Mouse (Mus musculus) liver, embryonic 15.5 days (tissue): ENCODE results near the gene Bnip3. TPM values are rescaled to one million over a fixed set of nuclear protein-coding genes. Genes with fewer than 3 reads are reported as not detected.

Experiments
- ATAC-seq: fragments of 200-750 bp; cut with Nextera tagmentation; 2 replicates; pipeline ENCODE4 v1.8.0; 2017; ENCODE audit warnings: moderate number of reproducible peaks, mild to moderate bottlenecking, moderate library complexity; ENCODE audit not compliant: insufficient read depth
- H3K27ac ChIP-seq: fragments of 300-500 bp; sonication (generic); replicated peaks from 2 replicates; pipeline ENCODE4 v1.5.1; 2015; ENCODE audit warnings: mild to moderate bottlenecking, inconsistent platforms
- H3K27me3 ChIP-seq: fragments of 300-500 bp; sonication (generic); 2 replicates; pipeline ENCODE4 v1.6.1; 2015; ENCODE audit warnings: mild to moderate bottlenecking, inconsistent platforms
- H3K36me3 ChIP-seq: fragments of 300-500 bp; sonication (generic); replicated peaks from 2 replicates; pipeline ENCODE4 v1.6.1; 2015; ENCODE audit warnings: moderate library complexity, mild to moderate bottlenecking, inconsistent platforms
- H3K4me1 ChIP-seq: fragments of 300-500 bp; sonication (generic); replicated peaks from 2 replicates; pipeline ENCODE4 v1.6.1; 2015; ENCODE audit warnings: inconsistent platforms
- H3K4me2 ChIP-seq: fragments of 300-500 bp; sonication (generic); 2 replicates; pipeline ENCODE4 v1.6.1; 2015; ENCODE audit warnings: moderate library complexity, mild to moderate bottlenecking, inconsistent platforms
- H3K4me3 ChIP-seq: fragments of 300-500 bp; sonication (generic); replicated peaks from 2 replicates; pipeline ENCODE4 v1.5.1; 2015; ENCODE audit warnings: mild to moderate bottlenecking, inconsistent platforms
- H3K9ac ChIP-seq: fragments of 300-500 bp; sonication (generic); 2 replicates; pipeline ENCODE4 v1.6.1; 2015; ENCODE audit warnings: moderate library complexity, mild to moderate bottlenecking, inconsistent platforms
- H3K9me3 ChIP-seq: fragments of 300-500 bp; sonication (generic); replicated peaks from 2 replicates; pipeline ENCODE4 v1.6.1; 2016; ENCODE audit warnings: inconsistent platforms
- WGBS: fragments of 180-500 bp; shearing (Covaris S2); methylation state at CpG from one replicate; pipeline ENCODE4 v1.1.7; 2015; ENCODE audit warnings: mixed read lengths; ENCODE audit not compliant: insufficient replicate concordance; 5-methylcytosine and 5-hydroxymethylcytosine counted together
- polyA plus RNA-seq: library from polyadenylated mRNA; unstranded; fragments of >200 nt; fragmentation: Nextera tagmentation; extraction: Ambion mirVana; gene quantifications from 2 replicates; pipeline ENCODE4 v1.2.1, GENCODE M21; 2015

The Bnip3 gene
- 119 and 126 TPM in 2 replicates for polyA plus RNA-seq

DNA sequence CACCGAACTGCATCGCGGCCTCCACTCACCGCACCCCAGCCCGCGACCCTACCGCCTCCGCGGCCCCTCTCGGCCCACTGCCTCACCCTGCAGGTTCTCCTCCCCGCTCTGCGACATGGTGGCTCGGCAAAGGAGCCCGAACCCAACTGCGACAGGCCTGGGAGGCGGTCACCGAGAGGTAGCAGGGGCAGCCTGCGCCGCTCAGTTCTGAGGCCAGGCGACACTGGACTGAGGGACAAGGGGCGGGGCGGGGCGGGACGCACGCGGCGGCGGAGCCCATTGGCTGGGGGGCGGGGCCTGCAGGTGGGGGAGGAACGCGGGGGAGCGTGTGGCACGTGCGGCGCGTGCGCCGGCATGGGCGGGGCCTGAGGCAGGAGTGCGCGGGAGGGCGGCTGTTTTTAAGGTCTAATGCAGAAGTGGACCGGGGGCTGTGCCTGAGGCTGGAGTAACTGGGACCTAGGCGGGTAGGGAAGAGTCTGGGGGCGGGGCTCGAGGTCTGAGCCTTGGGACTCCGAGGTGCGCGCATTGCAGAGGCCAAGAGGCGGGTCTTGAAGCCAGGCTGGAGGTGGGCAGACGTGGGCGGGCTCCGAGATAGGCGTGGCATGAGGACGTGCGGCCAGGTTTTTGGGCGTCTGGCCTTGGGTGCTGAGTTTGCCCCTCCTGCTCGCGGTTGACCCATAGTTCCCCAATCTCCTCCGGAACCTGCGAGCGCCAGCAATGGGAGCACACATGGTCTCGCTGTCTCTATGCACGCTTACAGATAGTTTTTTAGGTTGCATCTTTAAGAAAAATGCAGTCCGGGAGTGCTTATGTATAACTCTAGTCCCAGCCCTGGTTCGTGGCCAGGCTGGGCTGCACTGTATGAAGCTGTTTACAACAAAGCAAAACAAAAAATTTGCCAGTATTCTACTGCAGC, at the start of gene Bnip3:
TSS of gene Bnip3 (minus strand) at position 243 of the 916 bp plus-strand sequence.
- H3K36me3 ChIP-seq: no peaks in the 10 kb centered on the region
- peaks cover 62% of the 10 kb centered on the region for H3K4me1 ChIP-seq
- H3K27ac ChIP-seq: peak within 1 kb of the TSS; percentile 87
- peak within 1 kb of the TSS; percentile 78 for H3K4me3 ChIP-seq
- H3K27me3 ChIP-seq: no peaks in the 10 kb centered on the region
- no peaks in the 10 kb centered on the region for H3K9me3 ChIP-seq
- peak within 1 kb of the TSS; percentile 93 for H3K4me2 ChIP-seq
- under 1% methylated on average over 66 of the region's 66 CpGs for WGBS
- ATAC-seq: peak; percentile 92
- H3K9ac ChIP-seq: peak within 1 kb of the TSS; percentile 92

GRCm38 (mm10) chr7:138957106-138957505, 47.8 kb upstream of the Bnip3 start:
- no peak for ATAC-seq
- WGBS: 44% methylated on average over 6 of the region's 6 CpGs
- Histone ChIP-seq H3K36me3 (no peaks in the 10 kb centered on the region), H3K9me3 (no peaks in the 10 kb centered on the region), H3K4me1 (no peaks in the 10 kb centered on the region), H3K4me2 (no peak overlapping the region), H3K27me3 (no peaks in the 10 kb centered on the region), H3K4me3 (no peak overlapping the region), H3K27ac (no peak overlapping the region), H3K9ac (no peak overlapping the region)

GRCm38 (mm10) chr7:138955787-138956186, 46.5 kb upstream of the Bnip3 start:
- H3K9ac ChIP-seq: no peak overlapping the region
- H3K27me3 ChIP-seq: no peaks in the 10 kb centered on the region
- H3K4me2 ChIP-seq: no peak overlapping the region
- H3K36me3 ChIP-seq: no peaks in the 10 kb centered on the region
- no peak for ATAC-seq
- no peaks in the 10 kb centered on the region for H3K4me1 ChIP-seq
- no peaks in the 10 kb centered on the region for H3K9me3 ChIP-seq
- no peak overlapping the region for H3K4me3 ChIP-seq
- WGBS: 58% methylated on average over 7 of the region's 7 CpGs
- no peak overlapping the region for H3K27ac ChIP-seq

DNA sequence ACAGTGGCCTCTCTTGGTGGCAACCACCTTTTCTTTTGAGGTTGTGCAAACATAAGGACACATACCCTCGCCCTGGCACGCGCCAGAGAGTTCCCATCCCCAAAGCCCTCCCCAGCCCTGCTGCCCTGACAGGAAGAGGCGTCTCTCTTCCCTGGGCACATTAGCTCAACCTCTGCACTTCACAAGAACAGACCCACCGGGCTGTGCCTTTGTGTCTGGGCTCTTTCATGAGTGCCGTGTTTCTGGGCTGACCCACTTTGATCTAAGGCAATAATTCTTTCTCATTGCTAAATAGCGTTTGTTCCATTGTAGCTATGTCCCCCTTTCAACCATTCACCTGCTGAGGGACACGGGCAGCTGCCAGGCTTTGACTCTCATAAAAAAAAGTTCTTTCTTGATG, 39.0 kb upstream of the Bnip3 start:
- H3K4me2 ChIP-seq: no peak overlapping the region
- WGBS: 40% methylated on average over 8 of the region's 8 CpGs
- no peaks in the 10 kb centered on the region for H3K4me1 ChIP-seq
- no peak overlapping the region for H3K9ac ChIP-seq
- no peaks in the 10 kb centered on the region for H3K9me3 ChIP-seq
- no peaks in the 10 kb centered on the region for H3K36me3 ChIP-seq
- H3K27ac ChIP-seq: no peak overlapping the region
- no peak for ATAC-seq
- peaks cover 11% of the 10 kb centered on the region for H3K27me3 ChIP-seq
- no peak overlapping the region for H3K4me3 ChIP-seq

GRCm38 (mm10) chr7:138947741-138948140, 38.4 kb upstream of the Bnip3 start:
- no peak overlapping the region for H3K4me3 ChIP-seq
- 71% methylated on average over 8 of the region's 8 CpGs for WGBS
- no peaks in the 10 kb centered on the region for H3K9me3 ChIP-seq
- no peaks in the 10 kb centered on the region for H3K36me3 ChIP-seq
- no peak overlapping the region for H3K9ac ChIP-seq
- no peak for ATAC-seq
- no peak overlapping the region for H3K27ac ChIP-seq
- no peaks in the 10 kb centered on the region for H3K4me1 ChIP-seq
- H3K4me2 ChIP-seq: no peak overlapping the region
- peaks cover 16% of the 10 kb centered on the region for H3K27me3 ChIP-seq

- 30% methylated on average over 3 of the region's 3 CpGs for WGBS
- Histone ChIP-seq H3K4me2 (no peak overlapping the region), H3K27ac (no peak overlapping the region), H3K9ac (no peak overlapping the region), H3K36me3 (no peaks in the 10 kb centered on the region), H3K4me1 (0 out of 2 replicates have a peak, but pooled peaks cover 2% of the 10 kb centered on the region), H3K27me3 (peaks cover 37% of the 10 kb centered on the region), H3K4me3 (no peak overlapping the region), H3K9me3 (no peaks in the 10 kb centered on the region)
- ATAC-seq: no peak
Observed at GRCm38 (mm10) chr7:138945668-138946067, 36.3 kb upstream of the Bnip3 start.

- 0 out of 2 replicates have a peak, but pooled peaks cover 8% of the 10 kb centered on the region for H3K4me1 ChIP-seq
- H3K4me2 ChIP-seq: no peak overlapping the region
- 53% methylated on average over 1 of the region's 1 CpGs for WGBS
- ATAC-seq: no peak
- no peaks in the 10 kb centered on the region for H3K9me3 ChIP-seq
- H3K9ac ChIP-seq: no peak overlapping the region
- no peak overlapping the region for H3K27ac ChIP-seq
- no peak overlapping the region for H3K4me3 ChIP-seq
- H3K36me3 ChIP-seq: no peaks in the 10 kb centered on the region
- H3K27me3 ChIP-seq: peaks cover 68% of the 10 kb centered on the region
Observed at GRCm38 (mm10) chr7:138942301-138942700, 33.0 kb upstream of the Bnip3 start.

GRCm38 (mm10) chr7:138941571-138941970, 32.3 kb upstream of the Bnip3 start:
- Histone ChIP-seq H3K27me3 (peaks cover 68% of the 10 kb centered on the region), H3K4me3 (no peak overlapping the region), H3K27ac (no peak overlapping the region), H3K36me3 (no peaks in the 10 kb centered on the region), H3K9me3 (no peaks in the 10 kb centered on the region), H3K4me2 (no peak overlapping the region), H3K4me1 (0 out of 2 replicates have a peak, but pooled peaks cover 8% of the 10 kb centered on the region), H3K9ac (no peak overlapping the region)
- no peak for ATAC-seq
- WGBS: 27% methylated on average over 5 of the region's 5 CpGs

DNA sequence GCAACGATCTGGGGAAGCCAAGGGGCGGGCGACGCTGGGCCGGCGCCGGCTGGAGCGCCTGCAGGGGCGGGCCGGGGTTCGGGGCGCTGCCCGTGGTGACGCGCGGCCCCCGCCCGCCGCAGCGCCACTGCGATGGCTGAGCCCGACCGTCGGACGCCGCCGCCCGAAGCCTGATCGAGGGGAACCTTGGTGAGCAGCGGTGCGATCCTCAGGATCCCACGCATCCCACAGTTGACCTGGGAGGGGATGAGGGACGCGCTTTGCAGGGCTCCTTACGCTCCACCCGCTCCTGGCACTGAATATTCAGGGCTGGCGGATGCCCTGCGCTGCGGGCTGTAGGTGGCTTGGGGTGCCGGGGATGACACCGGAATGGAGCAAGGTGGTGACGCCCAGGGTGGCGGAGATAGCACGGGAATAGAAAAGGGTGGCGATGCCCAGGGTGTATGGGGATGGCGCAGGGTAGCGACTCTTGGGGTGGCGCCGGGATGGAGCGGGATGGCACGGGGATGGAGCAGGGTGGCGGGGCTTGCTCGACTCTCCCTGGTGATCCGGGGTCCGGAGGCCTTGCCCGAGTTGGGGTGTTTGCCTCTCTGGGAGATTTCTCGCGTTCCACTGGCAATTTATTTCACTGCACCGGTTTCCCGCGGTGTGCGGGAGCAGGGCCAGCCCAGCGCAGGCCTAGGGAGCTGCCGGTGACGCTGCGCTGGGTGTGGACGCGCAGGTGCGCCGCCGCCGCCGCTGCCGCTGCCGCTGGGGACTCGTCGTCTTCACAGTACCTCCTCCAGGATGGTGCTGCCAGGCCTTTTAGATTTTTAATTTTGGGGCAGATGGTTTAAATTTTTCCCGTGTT, 31.5 kb upstream of the Bnip3 start, which contains the start of gene Jakmip3:
TSS of gene Jakmip3 (plus strand) at position 119 of the 850 bp plus-strand sequence.
- no peaks in the 10 kb centered on the region for H3K9me3 ChIP-seq
- H3K36me3 ChIP-seq: no peaks in the 10 kb centered on the region
- 1% methylated on average over 77 of the region's 78 CpGs for WGBS
- H3K9ac ChIP-seq: no peak within 1 kb of the TSS
- ATAC-seq: no peak
- H3K27ac ChIP-seq: no peak within 1 kb of the TSS
- 0 out of 2 replicates have a peak within 1 kb of the TSS, but pooled peaks have one; percentile 15 for H3K4me3 ChIP-seq
- H3K4me1 ChIP-seq: 0 out of 2 replicates have a peak, but pooled peaks cover 8% of the 10 kb centered on the region
- peak within 1 kb of the TSS; percentile 39 for H3K4me2 ChIP-seq
- peaks cover 73% of the 10 kb centered on the region for H3K27me3 ChIP-seq

DNA sequence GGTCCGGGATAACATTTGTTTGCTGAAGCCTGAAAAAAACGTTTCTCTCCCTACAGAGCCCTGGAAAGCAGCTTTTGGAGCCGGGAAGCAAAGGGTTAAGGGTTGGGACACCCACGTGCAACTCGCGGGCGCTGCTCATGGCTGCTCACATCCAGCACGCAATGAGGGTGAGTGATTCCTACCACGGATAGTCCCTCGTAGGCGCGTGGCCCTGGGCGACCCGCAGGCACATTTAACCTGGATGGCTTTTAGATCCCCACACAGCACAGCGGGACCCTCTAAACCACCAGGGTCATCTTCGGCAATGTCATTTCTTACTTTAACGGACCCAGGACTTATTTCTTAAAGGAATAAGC, 30.9 kb upstream of the Bnip3 start:
- Histone ChIP-seq H3K4me3 (0 out of 2 replicates have a peak overlapping the region, but pooled peaks have one; percentile 15), H3K9me3 (no peaks in the 10 kb centered on the region), H3K4me1 (0 out of 2 replicates have a peak, but pooled peaks cover 8% of the 10 kb centered on the region), H3K4me2 (peak overlapping the region; percentile 39), H3K36me3 (no peaks in the 10 kb centered on the region), H3K27ac (no peak overlapping the region), H3K9ac (no peak overlapping the region), H3K27me3 (peaks cover 73% of the 10 kb centered on the region)
- 2% methylated on average over 17 of the region's 17 CpGs for WGBS
- ATAC-seq: no peak

- 0 out of 2 replicates have a peak, but pooled peaks cover 8% of the 10 kb centered on the region for H3K4me1 ChIP-seq
- no peak overlapping the region for H3K4me2 ChIP-seq
- no peaks in the 10 kb centered on the region for H3K9me3 ChIP-seq
- H3K27me3 ChIP-seq: peaks cover 68% of the 10 kb centered on the region
- no peaks in the 10 kb centered on the region for H3K36me3 ChIP-seq
- no peak for ATAC-seq
- H3K4me3 ChIP-seq: no peak overlapping the region
- H3K27ac ChIP-seq: no peak overlapping the region
- WGBS: 73% methylated on average over 7 of the region's 7 CpGs
- H3K9ac ChIP-seq: no peak overlapping the region
Observed at GRCm38 (mm10) chr7:138938991-138939390, 29.7 kb upstream of the Bnip3 start.
